Mouse (Mus musculus) heart, adult 2 months (tissue): ENCODE data around the gene Fam161a. TPM values are rescaled to one million over a fixed set of nuclear protein-coding genes. Genes with fewer than 3 reads are reported as not detected.

Experiments used
- DNase-seq, 2 experiments: peaks; one replicate each; pipeline ENCODE4 v3.0.0; 2021
- H3K27ac ChIP-seq: fragments of 200-600 bp; 2 replicates; pipeline ENCODE4 v1.8.1; 2022
- H3K27me3 ChIP-seq: fragments of 200-500 bp; 2 replicates; pipeline ENCODE4 v1.6.1; 2012; ENCODE audit warnings: mild to moderate bottlenecking, low read length, inconsistent platforms, mixed read lengths; ENCODE audit not compliant: control insufficient read depth, insufficient read depth
- H3K36me3 ChIP-seq: fragments of 200-500 bp; 2 replicates; pipeline ENCODE4 v1.6.1; 2012; ENCODE audit warnings: low read length, inconsistent platforms; ENCODE audit not compliant: control insufficient read depth, insufficient read depth
- H3K4me1 ChIP-seq: fragments of 200-500 bp; 2 replicates; pipeline ENCODE4 v1.6.1; 2011; ENCODE audit warnings: low read length; ENCODE audit not compliant: control insufficient read depth, insufficient read depth
- H3K4me3 ChIP-seq: fragments of 200-600 bp; 2 replicates; pipeline ENCODE4 v1.8.1; 2022
- H3K79me2 ChIP-seq: fragments of 200-500 bp; replicated peaks from 2 replicates; pipeline ENCODE4 v1.6.1; 2012; ENCODE audit warnings: mild to moderate bottlenecking, inconsistent platforms, low read length, moderate library complexity, mixed read lengths; ENCODE audit not compliant: control insufficient read depth, insufficient read depth
- H3K9ac ChIP-seq: fragments of 200-500 bp; 2 replicates; pipeline ENCODE4 v1.6.1; 2012; ENCODE audit warnings: low read depth, mild to moderate bottlenecking, control low read depth, inconsistent platforms, low read length, mixed read lengths
- CTCF ChIP-seq: fragments of 200-600 bp; IDR thresholded peaks from 2 replicates; pipeline ENCODE4 v1.8.1; 2022; ENCODE audit warnings: antibody characterized with exemption, mild to moderate bottlenecking, moderate library complexity
- EP300 ChIP-seq: fragments of 200-500 bp; IDR thresholded peaks from 2 replicates; pipeline ENCODE4 v1.6.1; 2011; ENCODE audit warnings: low read depth, low read length, control low read depth; ENCODE audit not compliant: insufficient read depth
- POLR2A ChIP-seq: fragments of 200-500 bp; IDR thresholded peaks from 2 replicates; pipeline ENCODE4 v1.6.1; 2011; ENCODE audit warnings: mild to moderate bottlenecking, low read depth, low read length, control low read depth; ENCODE audit not compliant: insufficient read depth
- WGBS: fragments of 180-500 bp; shearing (Covaris S2); methylation state at CpG from one replicate; pipeline ENCODE4 v1.1.7; 2018; 5-methylcytosine and 5-hydroxymethylcytosine counted together
- intact Hi-C: fragments of 180-260 bp; cut with DNase I; formaldehyde crosslinking; loops from one replicate; pipeline ENCODE4 v1.15.1; 2025
- long read RNA-seq: library from polyadenylated mRNA; stranded (forward); transcript quantifications from one replicate; pipeline ENCODE4 v2.0.0, GENCODE M21; 2021
- polyA plus RNA-seq: library from polyadenylated mRNA; depleted of rRNA; stranded (reverse); fragments of >200 nt; gene quantifications from 2 replicates; pipeline ENCODE4 v1.2.3, GENCODE M21; 2012; rRNA removed
- total RNA-seq, 2 experiments: library from RNA; stranded (reverse); gene quantifications; 2 replicates each; pipeline ENCODE4 v1.2.3; 2021

Fam161a gene
- total RNA-seq (1 to 10 TPM; 1.9 to 2.3 TPM), polyA plus RNA-seq (1.2 and 1.3 TPM in 2 replicates)
- long read RNA-seq, partial matches to known transcripts, result 1 of 3 reads
- long read RNA-seq, other reads (novel, unspliced or antisense), result 2 of 3 reads

DNA sequence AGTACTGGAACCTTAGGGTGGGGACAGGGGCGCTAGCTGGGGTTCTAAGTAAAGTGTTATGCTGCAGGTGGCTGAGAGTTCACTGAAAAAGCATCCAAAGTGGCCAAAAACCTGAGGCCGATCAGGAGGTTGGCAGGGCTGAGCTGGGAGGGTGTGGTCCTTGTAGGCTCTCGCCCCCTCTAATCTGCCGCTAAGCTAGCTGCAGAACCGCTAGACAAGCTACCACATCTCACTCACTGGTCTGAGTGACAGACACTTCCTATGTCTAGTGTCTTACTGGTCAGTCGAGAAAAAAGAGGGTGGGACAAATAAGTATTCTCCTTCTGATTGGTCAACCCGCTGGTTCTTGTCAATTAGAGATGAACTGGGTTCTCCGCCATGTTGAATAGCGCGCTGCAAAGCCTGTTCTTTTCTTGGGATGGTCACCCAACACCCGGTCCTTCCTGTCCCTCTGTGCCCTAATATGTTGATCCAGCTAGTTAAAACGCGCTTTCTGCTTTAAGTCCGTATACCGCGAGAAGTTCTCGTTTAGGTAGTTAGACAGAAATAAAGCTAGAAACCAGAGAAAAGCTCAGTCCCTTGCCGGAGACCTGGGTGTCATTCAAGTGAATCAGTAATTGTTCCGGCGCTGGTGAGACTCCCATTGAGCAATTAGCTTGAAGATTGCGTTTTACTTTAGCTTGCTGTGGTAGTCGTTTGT, at the start of gene Fam161a:
Fam161a (plus strand) TSS at position 51 of the 700 bp plus-strand sequence.
- intact Hi-C loops, result loop anchor here (2.0 to 5.0 kb wide), 5 partner anchors 17 to 265 kb away; partner anchors contain the start of genes Cct4 and Xpo1
- peak within 1 kb of the TSS; percentile 78 for H3K9ac ChIP-seq
- under 1% methylated on average over 22 of the region's 22 CpGs for WGBS
- TF ChIP-seq EP300, result no peak
- peak; percentile 75 for TF ChIP-seq POLR2A
- peak within 1 kb of the TSS; percentile 85 for H3K4me3 ChIP-seq
- peak within 1 kb of the TSS; percentile 92 for H3K27ac ChIP-seq
- no peaks in the 10 kb centered on the region for H3K79me2 ChIP-seq
- no peaks in the 10 kb centered on the region; the same call in 1 of the 2 replicates for H3K36me3 ChIP-seq
- no peaks in the 10 kb centered on the region for H3K27me3 ChIP-seq
- DNase-seq, result peak; percentile 74 to 81
- H3K4me1 ChIP-seq, result peaks cover 2% of the 10 kb centered on the region

- Histone ChIP-seq H3K4me3 (no peak overlapping the region), H3K27me3 (no peaks in the 10 kb centered on the region), H3K79me2 (0 out of 2 replicates have a peak, but pooled peaks cover 2% of the 10 kb centered on the region), H3K9ac (no peak overlapping the region), H3K4me1 (peaks cover 2% of the 10 kb centered on the region), H3K27ac (no peak overlapping the region), H3K36me3 (no peaks in the 10 kb centered on the region; the same call in 1 of the 2 replicates)
- no peak for TF ChIP-seq POLR2A
- no peak for TF ChIP-seq EP300
- peak; percentile 82 for TF ChIP-seq CTCF
- WGBS, result 95% methylated on average over 4 of the region's 4 CpGs
- intact Hi-C loops, result loop anchor here (1.0 to 5.0 kb wide), 4 partner anchors 97 to 731 kb away; partner anchors contain the start of gene B3gnt2
- DNase-seq, result no peak
These were observed 49.4 kb upstream of the Fam161a start for GRCm38 (mm10) chr11:22957791-22958374.

GRCm38 (mm10) chr11:22962101-22962500, 45.2 kb upstream of the Fam161a start:
- Histone ChIP-seq H3K4me1 (peaks cover 3% of the 10 kb centered on the region), H3K27me3 (no peaks in the 10 kb centered on the region), H3K36me3 (no peaks in the 10 kb centered on the region), H3K79me2 (0 out of 2 replicates have a peak, but pooled peaks cover 2% of the 10 kb centered on the region), H3K9ac (no peak overlapping the region), H3K4me3 (no peak overlapping the region), H3K27ac (no peak overlapping the region)
- no peak for DNase-seq
- intact Hi-C loops, result no loop called here
- 93% methylated on average over 1 of the region's 1 CpGs for WGBS
- TF ChIP-seq EP300 (no peak), POLR2A (no peak), CTCF (no peak)

DNA sequence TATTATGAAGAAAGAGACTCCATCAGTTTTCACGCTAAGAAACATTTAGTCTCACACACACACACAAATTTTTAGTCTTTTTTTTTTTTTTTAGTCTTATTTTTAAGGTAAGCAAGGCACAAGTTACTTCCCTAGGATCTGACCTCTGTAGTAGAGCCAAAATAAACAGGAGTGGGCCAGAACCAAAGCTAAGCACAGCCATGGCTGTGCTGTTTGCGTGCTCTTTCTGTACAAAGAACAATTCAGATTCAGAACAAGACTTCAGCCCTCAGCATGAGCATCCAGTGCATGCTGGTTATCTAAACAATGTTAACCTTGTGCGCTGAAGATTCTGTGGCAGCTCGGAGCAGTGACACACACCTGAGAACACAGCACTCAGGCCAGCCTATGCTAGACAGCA, 42.9 kb upstream of the Fam161a start:
- WGBS, result 63% methylated on average over 4 of the region's 4 CpGs
- Histone ChIP-seq H3K27me3 (no peaks in the 10 kb centered on the region), H3K9ac (no peak overlapping the region), H3K79me2 (0 out of 2 replicates have a peak, but pooled peaks cover 2% of the 10 kb centered on the region), H3K36me3 (no peaks in the 10 kb centered on the region), H3K4me1 (peaks cover 3% of the 10 kb centered on the region), H3K4me3 (no peak overlapping the region), H3K27ac (no peak overlapping the region)
- DNase-seq, result no peak
- TF ChIP-seq EP300 (no peak), CTCF (no peak), POLR2A (no peak)
- intact Hi-C loops, result no loop called here

DNA sequence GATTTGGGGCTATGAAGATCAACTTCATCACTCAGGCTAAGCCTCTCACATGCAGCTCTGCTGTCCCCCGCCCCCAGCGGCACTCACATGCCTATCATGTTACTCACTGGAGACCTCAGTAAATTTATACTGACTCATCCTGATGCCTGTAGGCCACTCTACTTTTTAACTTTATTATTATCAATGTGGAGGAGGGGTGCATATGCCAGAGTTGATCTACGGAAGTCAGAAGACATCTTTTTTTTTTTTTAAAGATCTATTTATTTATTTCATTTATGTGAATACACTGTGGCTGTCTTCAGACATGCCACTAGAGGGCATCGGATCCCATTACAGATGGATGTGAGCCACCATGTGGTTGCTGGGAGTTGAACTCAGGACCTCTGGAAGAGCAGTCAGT, 41.8 kb upstream of the Fam161a start:
- TF ChIP-seq POLR2A (no peak), CTCF (peak; percentile 72)
- Histone ChIP-seq H3K27me3 (no peaks in the 10 kb centered on the region), H3K4me1 (peaks cover 1% of the 10 kb centered on the region), H3K27ac (no peak overlapping the region), H3K36me3 (no peaks in the 10 kb centered on the region), H3K4me3 (no peak overlapping the region), H3K79me2 (no peaks in the 10 kb centered on the region), H3K9ac (no peak overlapping the region)
- no peak for DNase-seq
- intact Hi-C loops, result no loop called here
- WGBS, result 79% methylated on average over 4 of the region's 4 CpGs

- H3K36me3 ChIP-seq, result no peaks in the 10 kb centered on the region
- 38% methylated on average over 6 of the region's 6 CpGs for WGBS
- no peaks in the 10 kb centered on the region for H3K79me2 ChIP-seq
- no peak overlapping the region for H3K9ac ChIP-seq
- no peaks in the 10 kb centered on the region for H3K27me3 ChIP-seq
- peaks cover 1% of the 10 kb centered on the region for H3K4me1 ChIP-seq
- TF ChIP-seq EP300 (no peak), CTCF (peak; percentile 81)
- H3K4me3 ChIP-seq, result no peak overlapping the region
- no peak overlapping the region for H3K27ac ChIP-seq
- intact Hi-C loops, result no loop called here
- DNase-seq, result no peak
These were observed 37.8 kb upstream of the Fam161a start for GRCm38 (mm10) chr11:22969486-22969885.
